Mouse (Mus musculus): ENCODE measurements at regions not wholly inside any gene's neighbourhood (a gene's known extent, or its start where the extent isn't known, plus 50 kb on each side); places are given as distances from the start of the nearest gene placed in this dataset.
A peak's percentile ranks its signal among the peaks of the same experiment; 100 is the strongest.

DNA sequence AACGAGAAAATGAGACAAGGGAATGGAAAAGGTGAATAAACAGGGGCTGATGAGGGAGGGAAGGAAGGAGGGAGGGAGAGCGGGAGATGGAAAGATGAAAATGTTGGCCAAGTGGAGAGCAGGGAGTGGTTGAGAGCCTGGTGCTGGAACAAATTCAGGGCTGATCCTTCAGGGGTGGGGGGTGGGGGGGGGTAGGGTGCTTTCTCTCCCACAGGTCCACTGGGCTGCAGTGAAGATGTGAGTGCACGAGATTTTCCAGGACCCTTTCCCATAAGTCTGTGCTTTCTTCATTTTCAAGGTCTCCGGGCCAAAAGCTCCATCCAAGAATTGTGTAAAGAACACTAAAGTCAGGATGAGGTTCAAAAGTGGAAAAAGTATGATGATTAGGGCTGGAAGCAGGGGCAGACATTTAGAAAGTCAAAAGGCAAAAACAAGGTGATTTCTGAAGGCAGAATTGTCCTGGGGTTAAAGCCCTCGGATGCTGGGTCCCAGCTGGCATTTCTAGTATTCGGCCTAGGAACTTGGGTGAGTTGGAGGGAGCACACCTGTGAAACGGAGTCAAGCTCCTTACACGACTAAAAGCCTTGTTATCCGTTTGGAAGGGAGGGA is 74.5 kb upstream of the Boc start:
- Histone ChIP-seq H3K27me3 (ENCODE audit: control insufficient read depth, insufficient read depth, low read length) (no peaks in the 10 kb centered on the region), H3K36me3 (ENCODE audit: control insufficient read depth, insufficient read depth, low read length) (no peaks in the 10 kb centered on the region), H3K9ac (ENCODE audit: low read length) (no peak overlapping the region), H3K9me3 (ENCODE audit: control insufficient read depth, low read length) (no peaks in the 10 kb centered on the region), H3K27ac (ENCODE audit: low read depth, low read length) (no peak overlapping the region), H3K4me3 (ENCODE audit: low read depth, low read length) (no peak overlapping the region), H3K4me2 (no peak overlapping the region), H3K4me1 (ENCODE audit: control insufficient read depth, insufficient read depth, low read length) (0 out of 2 replicates have a peak, but pooled peaks cover 3% of the 10 kb centered on the region)
- ATAC-seq (ENCODE audit: low FRiP score) (no peak), DNase-seq (ENCODE audit: low spot score, missing footprints) (peak; percentile 86)
- WGBS = 64% methylated on average over 9 of the region's 9 CpGs

DNA sequence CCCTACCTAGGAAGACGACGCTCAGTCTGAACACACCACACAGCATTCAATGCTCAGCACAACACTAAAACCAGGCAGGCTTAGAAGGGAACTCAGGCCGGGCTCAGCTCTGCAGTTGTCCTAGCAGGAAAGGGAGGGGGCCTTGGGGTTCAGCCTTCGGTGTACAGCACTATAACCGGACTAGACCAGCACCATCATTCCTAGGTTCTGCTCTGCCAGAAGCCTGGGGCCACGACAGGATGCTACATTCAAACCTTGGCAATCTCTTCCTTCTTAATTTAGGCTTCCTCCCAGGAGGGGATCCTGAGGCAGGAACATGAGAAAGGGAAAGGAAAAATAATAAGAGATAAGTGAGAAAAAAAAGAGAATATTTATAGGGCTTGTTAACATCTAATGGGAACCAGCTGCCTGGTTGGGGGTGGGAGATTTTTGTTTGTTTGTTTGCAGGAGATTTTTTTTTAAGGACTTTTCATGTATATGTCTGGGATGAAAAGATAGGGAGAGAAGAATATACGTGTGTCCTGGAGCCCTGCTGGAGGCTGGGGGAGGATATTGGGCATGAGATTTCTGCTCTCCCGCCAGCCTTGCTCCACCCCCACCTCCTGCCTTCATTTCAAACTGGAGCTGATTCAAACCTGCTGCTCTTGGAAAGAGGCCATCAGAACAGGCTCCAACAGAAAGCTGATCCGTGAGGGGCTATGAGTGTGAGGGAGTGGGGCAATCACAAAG is 73.8 kb upstream of the Boc start:
- H3K27ac ChIP-seq (ENCODE audit: low read depth, low read length) = no peak overlapping the region
- no peak overlapping the region for H3K9ac ChIP-seq (ENCODE audit: low read length)
- H3K9me3 ChIP-seq (ENCODE audit: control insufficient read depth, low read length) = no peaks in the 10 kb centered on the region
- ATAC-seq (ENCODE audit: low FRiP score) (peak; percentile 54; the same call in 1 of the 2 replicates), DNase-seq (ENCODE audit: low spot score, missing footprints) (peak; percentile 68)
- H3K4me2 ChIP-seq = no peak overlapping the region
- no peaks in the 10 kb centered on the region for H3K27me3 ChIP-seq (ENCODE audit: control insufficient read depth, insufficient read depth, low read length)
- no peaks in the 10 kb centered on the region for H3K36me3 ChIP-seq (ENCODE audit: control insufficient read depth, insufficient read depth, low read length)
- 51% methylated on average over 9 of the region's 9 CpGs for WGBS
- no peak overlapping the region for H3K4me3 ChIP-seq (ENCODE audit: low read depth, low read length)
- 0 out of 2 replicates have a peak, but pooled peaks cover 3% of the 10 kb centered on the region for H3K4me1 ChIP-seq (ENCODE audit: control insufficient read depth, insufficient read depth, low read length)

DNA sequence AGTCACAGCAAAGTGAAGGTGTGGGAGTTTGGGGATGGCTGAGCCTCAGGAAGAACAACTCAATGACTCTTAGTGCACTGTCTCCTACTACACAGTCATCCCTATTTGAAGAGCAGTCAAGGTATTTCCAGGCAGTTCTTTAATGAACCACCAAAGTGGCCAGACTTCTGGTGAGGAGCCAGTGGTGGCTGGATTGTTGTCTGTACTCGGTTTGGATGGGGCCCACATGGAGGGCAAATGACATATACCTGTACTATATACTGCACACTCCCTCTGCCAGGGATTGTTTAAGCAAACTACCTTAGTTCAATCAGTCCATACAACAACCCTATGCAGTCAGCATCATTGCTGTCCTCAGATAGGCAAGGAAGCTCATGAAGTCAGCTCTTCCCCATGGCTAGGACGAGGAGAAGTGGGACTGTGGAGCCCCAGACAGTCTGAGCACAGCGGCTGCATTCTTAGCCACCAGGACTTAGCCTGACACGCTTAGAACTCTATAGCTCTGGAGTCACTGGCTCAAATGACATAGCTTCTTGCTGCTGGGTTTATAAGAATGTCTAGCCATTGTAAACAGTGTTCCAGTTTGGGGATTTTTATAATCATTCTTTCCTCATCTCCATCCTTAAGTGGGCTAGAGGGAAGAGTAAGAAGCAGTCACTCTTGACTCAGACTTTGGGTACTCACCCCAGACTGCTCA is 72.8 kb upstream of the Boc start:
- ATAC-seq (ENCODE audit: low FRiP score) (no peak), DNase-seq (ENCODE audit: low spot score, missing footprints) (peak; percentile 80)
- Histone ChIP-seq H3K9me3 (ENCODE audit: control insufficient read depth, low read length) (no peaks in the 10 kb centered on the region), H3K27ac (ENCODE audit: low read depth, low read length) (no peak overlapping the region), H3K4me3 (ENCODE audit: low read depth, low read length) (no peak overlapping the region), H3K9ac (ENCODE audit: low read length) (no peak overlapping the region), H3K36me3 (ENCODE audit: control insufficient read depth, insufficient read depth, low read length) (no peaks in the 10 kb centered on the region), H3K4me1 (ENCODE audit: control insufficient read depth, insufficient read depth, low read length) (0 out of 2 replicates have a peak, but pooled peaks cover 3% of the 10 kb centered on the region), H3K4me2 (no peak overlapping the region), H3K27me3 (ENCODE audit: control insufficient read depth, insufficient read depth, low read length) (no peaks in the 10 kb centered on the region)
- 81% methylated on average over 4 of the region's 4 CpGs for WGBS

DNA sequence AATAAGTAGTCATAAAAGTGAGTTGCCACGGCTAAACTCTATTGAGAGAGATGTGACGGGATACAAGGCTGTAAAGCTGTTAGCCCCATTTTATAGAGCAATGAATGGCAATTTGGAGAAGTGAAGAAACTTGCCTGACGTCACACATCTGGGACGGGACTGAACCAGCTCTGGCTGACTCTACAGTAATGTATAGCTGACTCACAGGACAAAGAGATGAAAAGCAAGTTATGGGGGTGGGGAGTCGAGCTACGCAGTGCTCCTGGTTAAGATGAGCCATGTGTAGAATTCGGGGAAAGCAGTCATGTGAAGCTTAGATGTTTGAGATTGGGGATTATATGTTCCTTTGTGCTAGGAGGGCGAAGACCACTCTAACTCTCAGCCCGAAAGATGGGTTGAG is 72.2 kb upstream of the Boc start:
- Histone ChIP-seq H3K4me1 (ENCODE audit: control insufficient read depth, insufficient read depth, low read length) (0 out of 2 replicates have a peak, but pooled peaks cover 3% of the 10 kb centered on the region), H3K4me3 (ENCODE audit: low read depth, low read length) (no peak overlapping the region), H3K27me3 (ENCODE audit: control insufficient read depth, insufficient read depth, low read length) (no peaks in the 10 kb centered on the region), H3K9me3 (ENCODE audit: control insufficient read depth, low read length) (no peaks in the 10 kb centered on the region), H3K27ac (ENCODE audit: low read depth, low read length) (no peak overlapping the region), H3K9ac (ENCODE audit: low read length) (no peak overlapping the region), H3K36me3 (ENCODE audit: control insufficient read depth, insufficient read depth, low read length) (no peaks in the 10 kb centered on the region), H3K4me2 (no peak overlapping the region)
- 87% methylated on average over 9 of the region's 9 CpGs for whole genome bisulfite sequencing
- DNase-seq (ENCODE audit: low spot score, missing footprints) (peak; percentile 62), ATAC-seq (ENCODE audit: low FRiP score) (no peak)

DNA sequence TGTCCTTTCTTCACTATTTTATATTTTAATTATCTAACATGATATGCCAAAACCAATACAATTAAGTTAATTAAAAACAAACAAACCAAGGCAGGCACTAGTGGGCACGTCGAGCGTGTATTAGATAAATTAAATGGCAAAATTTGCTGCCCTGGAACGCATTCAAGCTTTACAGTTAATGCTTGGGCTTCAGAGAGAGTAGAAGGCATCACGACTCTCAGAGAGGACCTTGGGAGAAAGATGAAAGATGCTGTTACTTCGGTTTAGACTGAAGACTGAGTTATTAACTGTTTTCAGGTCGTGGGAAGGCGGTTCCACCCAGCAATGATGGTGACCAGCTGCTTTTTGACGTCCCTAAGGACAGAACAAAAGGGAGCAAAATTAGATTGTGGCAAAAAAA is 71.7 kb upstream of the Boc start:
- H3K9me3 ChIP-seq (ENCODE audit: control insufficient read depth, low read length) = no peaks in the 10 kb centered on the region
- ATAC-seq (ENCODE audit: low FRiP score) = no peak
- H3K36me3 ChIP-seq (ENCODE audit: control insufficient read depth, insufficient read depth, low read length) = no peaks in the 10 kb centered on the region
- no peak overlapping the region for H3K27ac ChIP-seq (ENCODE audit: low read depth, low read length)
- 86% methylated on average over 9 of the region's 9 CpGs for WGBS
- no peak overlapping the region for H3K4me2 ChIP-seq
- no peak for DNase-seq (ENCODE audit: low spot score, missing footprints)
- no peak overlapping the region for H3K4me3 ChIP-seq (ENCODE audit: low read depth, low read length)
- H3K27me3 ChIP-seq (ENCODE audit: control insufficient read depth, insufficient read depth, low read length) = no peaks in the 10 kb centered on the region
- H3K9ac ChIP-seq (ENCODE audit: low read length) = no peak overlapping the region
- 0 out of 2 replicates have a peak, but pooled peaks cover 3% of the 10 kb centered on the region for H3K4me1 ChIP-seq (ENCODE audit: control insufficient read depth, insufficient read depth, low read length)

DNA sequence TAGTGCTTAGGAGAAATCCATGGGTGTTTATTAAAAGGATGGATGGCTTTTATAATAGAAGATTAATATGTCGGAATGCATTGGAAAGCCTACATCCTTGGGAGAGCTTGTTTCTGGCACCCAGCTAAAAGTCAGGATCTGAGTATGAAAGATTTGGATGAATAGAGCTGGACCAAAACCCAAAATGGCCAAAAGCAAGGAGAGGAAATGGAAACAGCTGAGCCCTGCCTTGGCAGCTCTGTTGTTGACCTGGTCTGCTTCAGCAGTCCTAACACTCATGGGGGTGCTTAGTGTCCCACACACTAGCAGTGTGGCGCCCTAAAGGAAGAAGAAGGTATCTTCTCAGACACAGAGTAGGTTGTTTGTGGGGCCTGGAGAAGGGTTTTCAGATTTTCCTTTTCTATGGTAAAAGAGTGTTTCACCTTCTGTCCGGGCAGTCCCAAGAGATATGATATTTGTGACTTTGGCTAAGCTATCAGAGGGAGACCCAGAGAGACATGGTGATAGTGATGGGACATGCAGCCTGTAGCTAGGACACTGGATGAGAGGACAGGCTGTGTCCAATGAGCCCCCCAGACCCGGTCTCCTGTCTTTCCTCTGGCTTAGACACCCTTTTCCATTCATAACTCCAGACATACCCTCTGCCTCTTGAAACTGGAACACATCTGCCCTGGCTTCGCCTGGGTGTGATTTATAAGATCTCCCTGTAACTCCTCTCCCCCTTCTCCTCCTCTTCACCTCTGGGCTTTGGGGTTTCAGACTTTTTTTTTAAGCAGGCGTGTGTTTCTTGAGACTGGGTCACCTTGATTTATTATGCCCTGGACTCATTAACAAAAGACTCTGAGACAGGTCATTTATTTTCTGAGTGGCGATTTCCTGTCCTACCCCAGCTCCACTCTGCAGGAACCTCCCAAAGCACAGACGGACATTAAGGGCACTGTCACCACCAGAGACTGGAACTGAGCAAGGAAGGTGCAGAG is 70.9 kb upstream of the Boc start:
- 83% methylated on average over 8 of the region's 8 CpGs for WGBS
- no peak for ATAC-seq (ENCODE audit: low FRiP score)
- no peaks in the 10 kb centered on the region for H3K27me3 ChIP-seq (ENCODE audit: control insufficient read depth, insufficient read depth, low read length)
- 0 out of 2 replicates have a peak, but pooled peaks cover 3% of the 10 kb centered on the region for H3K4me1 ChIP-seq (ENCODE audit: control insufficient read depth, insufficient read depth, low read length)
- H3K9me3 ChIP-seq (ENCODE audit: control insufficient read depth, low read length) = no peaks in the 10 kb centered on the region
- DNase-seq (ENCODE audit: low spot score, missing footprints) = peak; percentile 75
- H3K9ac ChIP-seq (ENCODE audit: low read length) = no peak overlapping the region
- H3K4me3 ChIP-seq (ENCODE audit: low read depth, low read length) = no peak overlapping the region
- no peak overlapping the region for H3K27ac ChIP-seq (ENCODE audit: low read depth, low read length)
- H3K4me2 ChIP-seq = no peak overlapping the region
- no peaks in the 10 kb centered on the region for H3K36me3 ChIP-seq (ENCODE audit: control insufficient read depth, insufficient read depth, low read length)

DNA sequence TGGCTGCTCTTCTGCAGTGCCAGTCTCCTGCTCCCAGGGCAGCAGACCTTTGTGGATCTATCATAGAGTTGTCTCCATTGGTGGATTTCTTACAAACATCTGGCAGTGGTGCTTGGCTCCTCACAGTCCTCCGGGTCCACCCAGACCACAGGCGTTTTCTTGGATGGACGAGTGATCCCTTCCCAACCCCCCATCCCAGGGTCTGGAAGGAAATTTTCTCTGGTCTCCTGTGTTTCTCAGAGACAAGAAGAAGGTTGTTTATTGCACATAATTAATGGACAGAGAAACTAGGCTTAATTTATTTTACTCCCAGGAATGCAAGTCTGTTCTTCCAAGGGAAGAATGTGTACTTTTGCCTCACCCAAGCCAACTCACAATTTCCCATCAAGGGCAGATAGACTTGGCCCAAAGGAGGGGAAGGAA is 67.2 kb upstream of the Boc start:
- no peak overlapping the region for H3K4me3 ChIP-seq (ENCODE audit: low read depth, low read length)
- H3K27ac ChIP-seq (ENCODE audit: low read depth, low read length) = no peak overlapping the region
- ATAC-seq (ENCODE audit: low FRiP score) (no peak), DNase-seq (ENCODE audit: low spot score, missing footprints) (peak; percentile 72)
- no peaks in the 10 kb centered on the region for H3K36me3 ChIP-seq (ENCODE audit: control insufficient read depth, insufficient read depth, low read length)
- no peak overlapping the region for H3K9ac ChIP-seq (ENCODE audit: low read length)
- H3K27me3 ChIP-seq (ENCODE audit: control insufficient read depth, insufficient read depth, low read length) = no peaks in the 10 kb centered on the region
- 91% methylated on average over 3 of the region's 3 CpGs for WGBS
- no peaks in the 10 kb centered on the region for H3K9me3 ChIP-seq (ENCODE audit: control insufficient read depth, low read length)
- no peaks in the 10 kb centered on the region for H3K4me1 ChIP-seq (ENCODE audit: control insufficient read depth, insufficient read depth, low read length)
- no peak overlapping the region for H3K4me2 ChIP-seq

DNA sequence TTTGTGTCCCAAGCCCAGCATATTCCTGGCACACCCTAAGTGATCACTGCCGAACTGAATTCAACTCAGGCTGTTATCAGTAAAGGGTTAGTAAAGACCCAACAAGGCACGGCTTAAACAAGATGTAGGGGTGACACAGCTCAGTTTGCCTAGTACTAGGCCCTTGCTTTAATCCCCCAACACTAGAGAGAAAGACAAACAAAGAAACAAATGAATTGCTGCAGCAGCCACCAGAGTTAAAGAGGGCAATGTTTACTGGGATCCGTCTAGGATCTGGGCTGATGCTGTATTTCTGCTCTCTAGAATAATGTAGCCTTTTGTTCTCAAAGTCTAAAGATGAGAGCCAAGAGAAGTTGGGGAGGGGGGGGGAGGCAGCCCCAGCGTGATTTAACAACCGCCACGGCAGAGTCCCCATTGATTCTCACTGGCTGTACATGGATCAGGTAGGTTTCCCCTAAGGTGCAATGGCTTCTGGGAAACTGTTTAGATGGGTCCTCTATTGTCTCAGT is 66.5 kb upstream of the Boc start:
- peak; percentile 75; the same call in 1 of the 2 replicates for ATAC-seq (ENCODE audit: low FRiP score)
- H3K27me3 ChIP-seq (ENCODE audit: control insufficient read depth, insufficient read depth, low read length) = no peaks in the 10 kb centered on the region
- no peak overlapping the region for H3K4me3 ChIP-seq (ENCODE audit: low read depth, low read length)
- 56% methylated on average over 6 of the region's 6 CpGs for WGBS
- no peak overlapping the region for H3K4me2 ChIP-seq
- H3K36me3 ChIP-seq (ENCODE audit: control insufficient read depth, insufficient read depth, low read length) = no peaks in the 10 kb centered on the region
- no peak overlapping the region for H3K27ac ChIP-seq (ENCODE audit: low read depth, low read length)
- H3K9me3 ChIP-seq (ENCODE audit: control insufficient read depth, low read length) = no peaks in the 10 kb centered on the region
- peak; percentile 72 for DNase-seq (ENCODE audit: low spot score, missing footprints)
- no peaks in the 10 kb centered on the region for H3K4me1 ChIP-seq (ENCODE audit: control insufficient read depth, insufficient read depth, low read length)
- H3K9ac ChIP-seq (ENCODE audit: low read length) = no peak overlapping the region

Measured in midbrain, embryonic 11.5 days (tissue).